Mouse (Mus musculus): Measurements from ENCODE around the gene Spire2.
"Not testable (repeated sequence)": the region's sequence is repeated elsewhere in the genome, so short reads cannot be mapped to it uniquely, and the experiment has no call there.

Spire2 gene

DNA sequence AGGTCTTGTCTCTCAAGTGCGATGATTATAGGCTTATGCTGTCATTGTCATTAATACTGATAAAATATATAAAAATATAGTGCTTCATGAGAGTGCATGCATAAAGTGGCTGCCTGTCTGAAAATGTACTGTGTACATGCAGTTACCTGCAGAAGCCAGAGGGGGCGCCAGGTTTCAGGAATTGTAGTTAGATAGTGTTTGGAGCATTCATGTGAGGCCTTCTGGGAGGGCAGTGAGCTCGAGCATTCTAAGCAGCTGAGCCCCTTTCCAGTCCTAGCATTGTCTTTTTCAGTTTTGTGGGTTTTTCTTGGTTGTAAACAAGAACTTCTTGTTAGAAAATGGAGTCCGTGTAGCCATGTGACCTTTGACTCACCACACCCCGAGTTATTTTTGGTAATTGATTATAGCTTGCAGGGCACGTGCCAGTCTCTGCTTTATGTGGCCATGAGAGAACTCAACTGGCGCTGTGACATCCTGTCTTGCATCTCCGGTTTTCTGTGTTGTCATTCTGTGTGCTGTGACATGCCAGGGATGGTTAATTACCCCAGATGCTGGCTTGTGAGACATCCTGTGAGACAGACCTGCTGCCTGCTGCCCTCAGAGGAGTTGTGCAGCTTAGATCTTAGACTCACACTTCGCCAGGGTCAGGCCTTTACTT, 52.5 kb downstream of the Spire2 start:
- DNase-seq, result peak; percentile 43 to 48

DNA sequence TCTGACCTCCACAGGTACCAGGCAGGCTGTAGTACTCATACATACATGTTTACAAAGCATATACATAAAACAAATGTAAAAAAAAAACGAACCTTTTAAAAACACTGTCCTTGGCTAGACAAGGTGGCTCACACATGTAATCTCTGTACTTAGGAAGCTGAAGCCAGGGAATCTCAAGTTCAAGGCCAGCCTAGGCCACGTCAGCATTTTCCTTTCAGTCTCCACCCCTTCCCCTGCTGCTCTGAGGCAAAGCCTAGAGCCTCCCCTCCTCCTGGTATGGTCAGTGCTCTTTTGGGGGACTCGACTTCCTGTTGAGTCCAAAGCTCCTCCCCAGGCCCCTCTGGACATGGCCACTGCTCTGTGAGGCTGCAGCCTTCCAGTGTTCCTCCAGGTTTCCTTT, 54.5 kb downstream of the Spire2 start:
- no peak for DNase-seq

DNA sequence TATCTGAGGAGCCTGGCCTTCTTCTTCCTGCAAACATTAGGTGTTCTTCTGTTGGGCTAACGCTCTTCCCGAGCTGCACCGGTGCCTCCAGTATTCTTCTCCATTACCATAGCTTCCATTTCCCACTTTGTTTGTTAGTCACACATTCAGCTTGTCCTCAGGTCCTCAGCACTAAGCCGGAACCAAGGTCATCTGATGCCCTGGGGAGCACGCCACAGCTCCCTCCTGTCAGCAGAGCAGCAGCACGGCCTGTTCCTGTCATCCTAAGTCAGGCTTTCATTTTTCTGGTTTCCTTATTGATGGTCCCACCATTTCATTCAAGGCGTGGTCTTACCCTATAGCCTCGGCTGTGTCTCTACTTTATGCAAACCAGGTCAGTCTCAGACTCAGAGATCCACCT, 55.3 kb downstream of the Spire2 start:
- DNase-seq, result no peak

DNA sequence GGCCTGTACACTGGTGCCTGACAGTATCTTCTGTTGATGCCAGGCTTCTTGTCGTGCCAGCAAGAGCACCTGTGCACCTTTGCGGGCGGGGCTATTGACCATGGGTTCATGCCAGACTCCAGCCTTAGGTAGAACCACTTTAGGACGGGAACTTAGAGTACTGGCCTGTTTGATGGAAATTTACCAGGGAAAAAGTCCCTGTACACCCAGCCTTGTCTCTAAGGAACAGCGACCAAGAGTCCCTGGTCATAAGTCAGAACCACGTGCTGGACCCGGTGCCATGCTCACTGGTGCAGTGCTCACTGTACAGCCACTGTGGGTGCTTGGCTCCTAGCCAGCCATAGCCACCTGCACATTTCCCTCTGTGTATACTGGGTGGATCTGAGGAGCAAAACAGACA, 56.5 kb downstream of the Spire2 start:
- DNase-seq, result no peak

DNA sequence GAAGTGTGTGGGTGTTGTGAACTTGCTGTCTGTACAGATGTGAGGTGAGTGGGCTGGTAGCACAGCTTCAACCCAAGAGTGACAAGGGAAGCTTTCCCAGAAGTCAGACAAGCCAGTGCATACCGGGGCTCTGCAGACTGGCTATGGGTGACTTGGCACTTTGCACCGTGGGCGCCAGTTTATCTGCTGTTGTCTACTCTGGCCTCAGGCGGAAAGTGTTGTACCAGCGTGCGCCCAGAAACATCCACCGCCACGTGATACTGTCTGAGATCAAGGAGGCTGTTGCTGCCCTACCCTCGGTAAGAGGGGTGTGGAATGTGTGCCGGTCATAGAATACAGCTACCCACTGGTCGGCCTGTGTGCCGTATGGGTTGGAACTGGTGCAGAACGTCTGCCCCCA, 65.8 kb downstream of the Spire2 start:
- no peak for DNase-seq

DNA sequence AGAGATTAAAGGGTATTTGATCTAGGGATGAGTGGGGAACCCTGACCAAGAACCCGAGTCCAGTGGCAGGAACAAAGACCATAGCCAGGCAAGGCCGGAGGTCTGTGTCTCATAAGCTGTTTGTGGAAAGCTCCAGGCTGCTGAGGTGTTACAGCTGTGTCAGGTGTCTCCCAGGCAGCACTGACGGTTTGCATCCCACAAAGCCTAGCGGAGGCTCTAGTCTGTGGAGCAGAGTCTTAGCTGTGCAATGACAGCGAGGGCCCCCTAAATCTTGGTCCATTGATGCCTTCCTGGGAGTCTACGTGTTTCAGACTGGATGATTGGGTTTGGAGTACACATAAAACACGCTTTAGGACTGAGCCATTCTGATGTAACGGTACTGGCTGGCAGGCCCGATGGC, 69.4 kb downstream of the Spire2 start:
- peak in 1 of 2 experiments; percentile 46 for DNase-seq

DNA sequence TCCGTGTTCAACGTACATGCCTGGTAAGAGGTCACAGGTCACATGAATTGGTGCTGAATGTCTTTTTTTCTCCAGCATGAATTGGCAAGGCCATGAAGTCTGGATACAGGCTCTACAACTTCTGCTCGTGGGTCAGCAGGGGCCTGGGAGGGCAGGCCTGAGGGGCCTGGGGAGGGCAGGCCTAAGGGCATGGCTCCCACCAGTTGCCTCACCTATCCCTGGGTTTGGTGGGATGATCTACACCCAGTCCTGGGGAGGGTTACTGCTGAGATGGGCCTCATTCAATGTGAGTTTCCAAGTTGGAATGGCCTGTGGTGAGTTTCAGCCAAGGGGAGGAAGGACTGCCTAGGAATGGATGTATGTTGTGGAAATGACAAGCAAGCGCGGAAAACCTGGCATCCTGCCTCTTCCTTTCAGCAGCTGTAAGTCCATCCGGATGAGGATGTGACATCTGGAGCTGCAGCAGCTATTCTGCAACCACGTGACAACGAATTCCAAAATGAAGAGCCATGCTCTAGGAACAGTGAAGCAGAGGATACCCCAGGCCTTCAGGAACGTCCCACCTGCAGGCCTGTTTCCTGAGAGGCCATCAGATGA, 70.3 kb downstream of the Spire2 start:
- DNase-seq, result no peak

DNA sequence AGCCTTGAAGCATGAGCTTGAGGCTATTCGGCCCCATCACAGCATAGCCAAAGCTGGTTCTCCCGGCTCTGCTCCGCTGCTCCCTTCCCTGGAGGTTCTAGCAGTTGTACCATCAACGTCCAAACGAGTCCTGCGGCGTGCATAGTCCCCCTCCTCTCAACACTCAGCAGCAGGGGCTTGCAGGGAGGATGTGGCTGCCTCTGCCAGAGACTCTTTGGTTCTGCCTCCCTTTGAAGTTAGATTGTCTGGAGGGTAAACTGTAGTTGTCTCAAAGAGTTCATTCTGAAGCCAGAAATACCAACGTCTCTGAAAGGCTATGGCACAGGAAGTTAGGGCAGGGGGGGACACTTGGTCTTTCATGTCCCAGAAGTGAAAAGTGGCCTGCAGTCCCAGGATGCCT, 72.0 kb downstream of the Spire2 start:
- peak; percentile 71 to 80 for DNase-seq

DNA sequence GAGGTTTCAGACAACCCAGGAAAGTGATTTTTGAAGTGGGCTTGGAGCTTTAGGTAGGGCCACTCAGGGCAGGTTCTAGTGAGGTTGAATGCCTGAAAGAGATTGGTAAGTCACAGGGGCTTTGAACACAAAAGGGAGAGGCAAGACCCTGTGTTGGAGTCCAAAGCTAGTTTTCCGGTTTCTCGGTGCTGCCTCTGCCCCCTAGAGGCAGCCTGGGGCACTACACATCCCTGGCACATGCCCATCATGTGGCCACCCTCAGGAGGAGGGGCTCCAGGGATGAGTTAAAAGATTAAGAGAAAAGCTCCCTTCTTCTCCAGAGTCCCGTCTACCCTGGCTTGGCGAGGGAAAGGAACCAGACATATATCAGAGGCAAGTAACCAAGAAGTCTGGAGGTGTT, 74.3 kb downstream of the Spire2 start, which contains the start of gene Mc1r:
Gene Mc1r (plus strand): TSS at position 322 of the 400 bp plus-strand sequence.
- DNase-seq, result peak; percentile 76 to 78

DNA sequence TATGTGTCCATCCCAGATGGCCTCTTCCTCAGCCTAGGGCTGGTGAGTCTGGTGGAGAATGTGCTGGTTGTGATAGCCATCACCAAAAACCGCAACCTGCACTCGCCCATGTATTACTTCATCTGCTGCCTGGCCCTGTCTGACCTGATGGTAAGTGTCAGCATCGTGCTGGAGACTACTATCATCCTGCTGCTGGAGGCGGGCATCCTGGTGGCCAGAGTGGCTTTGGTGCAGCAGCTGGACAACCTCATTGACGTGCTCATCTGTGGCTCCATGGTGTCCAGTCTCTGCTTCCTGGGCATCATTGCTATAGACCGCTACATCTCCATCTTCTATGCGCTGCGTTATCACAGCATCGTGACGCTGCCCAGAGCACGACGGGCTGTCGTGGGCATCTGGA, 75.1 kb downstream of the Spire2 start:
- DNase-seq, result no peak

DNA sequence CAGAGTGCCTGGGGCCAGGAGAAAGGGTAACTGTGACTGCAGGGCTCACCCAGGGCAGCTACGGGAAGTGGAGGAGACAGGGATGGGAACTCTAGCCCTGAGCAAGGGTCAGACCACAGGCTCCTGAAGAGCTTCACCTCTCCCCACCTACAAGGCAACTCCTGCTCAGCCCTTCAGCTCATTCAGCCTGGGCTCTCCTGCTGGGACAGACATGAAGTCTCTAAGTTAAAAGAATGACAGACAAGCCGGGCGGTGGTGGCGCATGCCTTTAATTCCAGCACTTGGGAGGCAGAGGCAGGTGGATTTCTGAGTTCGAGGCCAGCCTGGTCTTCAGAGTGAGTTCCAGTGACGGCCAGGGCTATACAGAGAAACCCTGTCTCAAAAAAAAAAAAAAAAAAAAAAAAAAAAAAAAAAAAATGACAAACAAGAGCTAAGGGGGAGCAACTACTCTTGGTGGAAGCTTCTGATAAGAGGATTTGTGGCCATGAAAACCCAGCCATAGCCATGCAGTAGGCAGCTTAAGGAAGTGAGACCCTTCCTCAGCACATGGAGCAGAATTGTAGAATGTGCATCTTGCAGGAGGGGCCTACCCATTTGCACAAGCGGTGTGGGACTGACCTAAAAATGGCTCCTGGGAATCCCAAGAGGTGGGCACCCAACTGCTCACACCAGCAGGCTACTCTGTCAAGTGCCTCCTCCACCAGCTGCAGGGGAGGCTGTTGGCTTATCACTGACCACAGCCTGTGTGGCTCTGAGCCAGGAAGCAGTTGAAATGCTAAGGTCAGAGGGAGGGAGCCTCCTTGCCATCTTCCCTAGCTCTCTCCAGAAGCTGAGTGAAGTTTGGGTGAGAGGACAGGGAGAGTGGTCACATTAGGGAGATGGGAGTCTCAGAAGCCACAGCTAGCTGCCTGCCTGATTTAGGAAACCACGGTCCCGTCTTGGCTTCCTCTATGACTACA, 76.4 kb downstream of the Spire2 start:
- DNase-seq, result no peak

DNA sequence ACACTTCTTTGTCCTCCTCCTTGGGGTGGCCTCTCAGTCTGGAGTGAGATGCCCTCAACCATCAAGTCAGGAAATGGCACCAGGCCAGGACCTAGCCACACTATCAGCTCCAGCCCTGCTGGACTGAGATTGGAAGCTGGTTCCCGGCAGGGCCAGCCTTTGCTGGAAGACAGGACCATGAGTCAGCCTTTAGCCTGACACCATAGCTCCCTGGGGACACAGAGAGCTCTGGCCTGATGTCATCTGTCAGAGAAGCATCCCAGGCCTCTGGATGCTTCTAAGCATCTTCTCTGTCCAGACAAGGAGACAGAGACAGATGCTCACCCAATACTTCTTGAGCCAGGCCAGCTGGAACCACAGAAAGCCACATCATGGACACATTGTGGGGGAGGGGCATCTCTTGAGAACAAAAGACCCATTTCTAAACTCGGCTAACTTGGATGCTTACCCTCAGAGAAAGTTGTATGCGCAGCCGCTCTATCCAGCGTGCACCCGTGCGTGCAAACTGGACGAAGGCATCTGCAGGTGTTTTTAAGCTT, 77.6 kb downstream of the Spire2 start:
- no peak for DNase-seq

DNA sequence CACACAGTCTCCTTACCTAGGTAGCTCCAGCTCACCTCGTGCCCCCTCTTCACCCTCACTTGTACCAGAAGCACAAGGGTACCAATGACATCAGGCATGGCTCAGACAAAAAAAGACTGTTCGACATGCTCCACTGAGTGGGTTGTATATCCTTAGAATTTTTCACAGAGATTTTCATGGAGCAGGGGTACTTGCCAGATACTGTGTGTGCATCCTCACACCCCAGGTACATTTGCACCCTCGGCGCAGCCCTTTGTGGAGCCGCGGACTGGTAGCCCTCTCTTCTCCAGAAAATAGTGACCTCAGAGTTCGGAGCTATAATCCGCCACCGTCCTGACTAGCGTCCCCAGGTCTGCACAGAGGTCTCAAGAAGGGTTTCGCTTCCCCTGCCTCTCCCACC, 78.3 kb downstream of the Spire2 start:
- no peak for DNase-seq

DNA sequence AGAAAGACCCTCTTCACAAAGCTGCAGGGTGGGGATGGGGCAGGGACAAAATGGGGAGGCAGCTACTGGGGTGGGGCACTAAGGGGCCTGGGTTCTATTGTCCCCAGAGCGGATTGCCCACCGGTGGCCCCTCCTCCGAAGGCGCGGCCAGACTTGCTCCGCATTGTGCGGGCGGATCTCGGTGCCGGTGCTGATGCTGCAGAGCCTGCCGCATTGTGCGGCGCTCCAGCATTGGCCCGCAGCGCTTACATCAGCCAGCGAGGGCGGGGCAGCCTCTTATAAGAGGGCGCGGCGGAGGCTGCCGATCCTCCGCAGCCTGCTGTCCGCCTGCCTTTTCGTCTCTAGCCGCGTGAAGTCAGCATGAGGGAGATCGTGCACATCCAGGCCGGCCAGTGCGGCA, 78.7 kb downstream of the Spire2 start, which contains the start of gene Tubb3:
Gene Tubb3 (plus strand): TSS at position 179 of the 400 bp plus-strand sequence.
- peak; percentile 43 to 58 for DNase-seq

DNA sequence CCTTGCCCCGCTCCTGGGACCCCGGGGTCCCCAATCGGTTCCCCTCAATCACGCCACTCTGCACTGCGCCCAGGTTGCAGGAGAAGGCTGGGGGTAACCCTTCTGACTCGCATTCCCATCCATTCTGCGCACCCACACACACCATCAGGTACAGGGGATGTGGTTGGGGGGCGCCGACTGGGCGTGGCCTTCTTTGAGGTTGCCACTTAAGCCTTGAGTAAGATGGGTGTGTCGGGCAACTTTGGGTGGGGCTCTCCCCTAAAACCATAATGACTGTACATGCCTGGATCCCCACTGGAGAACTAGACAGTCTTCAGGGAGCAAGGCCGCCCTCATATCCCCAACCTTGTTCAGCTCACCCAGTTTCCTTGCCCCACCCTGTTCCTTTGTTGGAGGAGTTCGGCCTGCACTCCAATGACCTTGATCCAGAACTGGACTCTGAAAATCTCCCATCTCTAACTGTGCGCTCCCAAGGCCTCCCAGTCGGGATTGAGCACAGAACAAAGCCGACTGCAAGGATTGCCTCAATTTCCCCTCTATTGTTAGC, 79.3 kb downstream of the Spire2 start:
- peak in 1 of 2 experiments; percentile 55 for DNase-seq

DNA sequence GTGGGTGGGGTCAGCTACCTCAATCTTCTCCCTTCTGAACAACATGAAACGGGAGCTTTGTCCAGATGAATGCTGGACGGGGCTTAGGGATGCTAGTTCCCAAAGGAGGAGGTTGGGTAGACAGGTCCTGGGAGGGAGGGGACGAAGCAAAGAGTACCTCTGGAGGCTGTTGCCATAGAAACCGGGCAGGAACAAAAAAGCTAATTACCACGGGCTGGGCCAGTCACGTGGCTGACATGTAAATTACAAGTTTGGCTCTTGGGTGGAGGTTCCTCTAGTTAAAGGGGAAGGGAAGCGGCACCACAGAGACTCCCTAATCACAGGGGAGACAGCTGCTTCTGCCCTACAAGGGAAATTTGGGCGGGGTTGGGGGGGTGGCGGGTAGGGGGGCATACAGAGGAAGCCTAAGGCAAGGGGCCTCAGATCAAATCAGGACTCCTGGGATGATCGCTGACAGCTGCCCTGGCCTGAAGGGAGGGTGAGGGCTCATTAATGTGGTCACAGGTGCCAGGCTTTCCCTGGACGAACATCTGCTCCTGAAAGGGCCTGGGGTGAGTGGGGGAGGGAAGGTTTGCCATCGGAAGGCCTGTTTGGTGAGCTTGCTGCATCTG, 80.2 kb downstream of the Spire2 start:
- peak in 1 of 2 experiments; percentile 51 for DNase-seq

DNA sequence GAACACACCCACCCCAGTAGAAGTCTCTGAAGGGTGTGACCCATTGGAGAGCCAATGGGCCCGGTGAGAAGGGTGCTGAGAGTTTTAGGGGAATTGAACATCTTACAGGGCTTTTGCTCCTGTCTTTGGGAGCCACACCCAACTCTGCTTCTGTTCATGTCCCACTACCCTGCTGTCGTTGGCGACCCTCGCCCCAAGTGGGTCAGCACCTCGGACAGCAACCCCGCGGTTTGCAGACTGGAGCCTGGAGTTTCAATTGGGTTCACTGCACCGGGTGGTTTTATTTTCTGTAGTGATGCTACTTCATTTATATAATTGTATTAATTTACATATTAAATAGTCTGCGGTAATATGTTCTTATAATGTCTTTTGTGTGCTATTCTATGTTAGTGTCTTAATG, 81.7 kb downstream of the Spire2 start:
- no peak for DNase-seq

DNA sequence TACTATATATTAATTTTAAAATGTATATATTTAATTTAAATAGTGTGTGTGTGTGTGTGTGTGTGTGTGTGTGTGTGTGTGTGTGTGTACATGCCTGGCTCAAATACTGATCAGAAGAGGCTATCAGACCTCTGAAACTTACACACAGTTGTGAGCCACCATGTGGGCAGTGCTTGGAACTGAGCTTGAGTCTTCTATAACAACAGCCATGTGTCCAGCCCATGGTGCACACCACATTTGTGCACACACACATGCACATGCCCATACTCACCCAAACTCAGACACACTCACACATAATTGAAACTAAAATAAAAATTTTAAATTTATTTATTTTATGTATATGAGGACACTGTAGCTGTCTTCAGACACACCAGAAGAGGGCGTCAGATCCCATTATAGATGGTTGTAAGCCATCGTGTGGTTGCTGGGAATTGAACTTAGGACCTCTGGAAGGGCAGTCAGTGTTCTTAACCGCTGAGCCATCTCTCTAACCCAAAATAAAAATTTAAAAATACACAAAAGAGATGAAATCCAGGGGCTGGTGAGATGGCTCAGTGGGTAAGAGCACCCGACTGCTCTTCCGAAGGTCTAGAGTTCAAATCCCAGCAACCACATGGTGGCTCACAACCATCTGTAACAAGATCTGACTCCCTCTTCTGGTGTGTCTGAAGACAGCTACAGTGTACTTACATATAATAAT, 82.6 kb downstream of the Spire2 start:
- not testable (repeated sequence) for DNase-seq

DNA sequence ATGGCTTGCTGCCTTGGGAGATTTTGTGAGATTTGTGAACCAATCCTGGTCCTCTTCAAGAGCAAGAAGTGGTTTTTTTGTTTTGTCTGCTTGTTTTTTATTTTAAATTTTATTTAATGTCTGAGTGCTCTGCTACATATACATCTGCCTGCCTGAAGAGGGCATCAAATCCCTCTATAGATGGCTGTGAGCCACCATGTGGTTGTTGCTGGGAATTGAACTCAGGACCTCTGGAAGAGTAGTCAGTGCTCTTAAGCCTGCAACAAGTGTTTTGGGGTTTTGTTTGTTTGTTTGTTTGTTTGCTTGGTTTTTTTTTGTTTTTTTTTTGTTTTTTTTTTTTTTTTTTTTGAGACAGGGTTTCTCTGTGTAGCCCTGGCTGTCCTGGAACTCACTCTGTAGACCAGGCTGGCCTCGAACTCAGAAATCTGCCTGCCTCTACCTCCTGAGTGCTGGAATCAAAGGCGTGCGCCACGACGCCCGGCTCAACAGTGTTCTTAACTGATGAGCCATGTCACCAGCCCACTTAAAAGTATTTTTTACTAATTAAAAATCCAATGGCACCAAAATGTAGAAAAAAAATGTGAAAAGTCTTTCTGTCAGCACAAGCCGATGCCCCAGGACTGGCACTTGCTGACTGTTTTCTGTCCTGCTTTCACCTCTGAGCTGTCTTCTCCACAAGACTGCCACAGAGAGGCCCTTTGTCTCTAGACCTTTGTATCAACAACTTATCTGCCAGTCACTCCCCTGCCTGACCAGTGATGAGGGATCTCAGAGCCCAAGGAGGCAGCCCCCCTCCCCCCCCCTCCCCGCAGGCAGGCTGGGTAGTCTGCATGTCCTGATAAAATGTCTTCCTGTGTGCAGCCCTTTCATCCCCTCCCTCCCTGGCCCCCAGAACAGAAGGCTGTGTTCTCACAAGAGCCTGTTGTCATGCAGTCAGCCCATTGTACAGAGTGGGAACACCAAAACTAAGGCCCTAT, 83.7 kb downstream of the Spire2 start:
- DNase-seq, result peak; percentile 34 to 53

DNA sequence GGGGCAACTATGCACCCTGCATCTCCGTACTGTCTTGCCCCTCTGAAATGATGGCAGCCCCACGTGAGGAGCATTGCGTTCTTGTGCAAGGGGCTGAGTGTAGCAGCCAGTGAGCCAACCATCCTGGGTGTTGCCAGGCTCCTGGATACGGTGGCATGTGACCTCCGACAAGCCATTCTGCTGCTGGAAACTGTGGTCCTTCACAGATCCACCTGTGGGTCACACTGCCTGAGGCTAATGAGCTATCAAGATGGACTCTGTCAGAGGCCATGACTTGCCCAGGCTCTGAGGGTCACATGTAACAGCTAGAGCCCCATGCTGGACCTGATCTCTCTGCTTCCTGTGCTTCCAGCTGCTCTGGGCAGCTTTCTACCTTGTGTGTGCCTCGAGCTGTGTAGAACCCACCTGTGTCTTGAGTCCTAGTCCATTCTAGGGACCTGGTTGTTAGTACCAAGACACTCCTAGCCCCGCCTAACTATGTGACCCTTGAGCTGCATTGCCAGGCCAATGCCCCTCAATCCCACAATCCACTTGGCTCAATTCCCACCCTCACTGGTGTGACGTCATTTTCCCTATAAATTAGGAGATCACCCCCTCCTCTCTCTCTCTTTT, 84.5 kb downstream of the Spire2 start:
- no peak for DNase-seq

All from thymus, postnatal 36 days (tissue).